Mouse (Mus musculus) 3134 (cell line): ENCODE data around the gene St5.
A peak's percentile ranks its signal among the peaks of the same experiment; 100 is the strongest.

ENCODE experiments used
- DNase-seq: peaks from one replicate; pipeline ENCODE4 v3.0.0-alpha.2; 2011; ENCODE audit warnings: low spot score; ENCODE audit not compliant: insufficient read length; ENCODE audit errors: extremely low read depth

St5 gene

DNA sequence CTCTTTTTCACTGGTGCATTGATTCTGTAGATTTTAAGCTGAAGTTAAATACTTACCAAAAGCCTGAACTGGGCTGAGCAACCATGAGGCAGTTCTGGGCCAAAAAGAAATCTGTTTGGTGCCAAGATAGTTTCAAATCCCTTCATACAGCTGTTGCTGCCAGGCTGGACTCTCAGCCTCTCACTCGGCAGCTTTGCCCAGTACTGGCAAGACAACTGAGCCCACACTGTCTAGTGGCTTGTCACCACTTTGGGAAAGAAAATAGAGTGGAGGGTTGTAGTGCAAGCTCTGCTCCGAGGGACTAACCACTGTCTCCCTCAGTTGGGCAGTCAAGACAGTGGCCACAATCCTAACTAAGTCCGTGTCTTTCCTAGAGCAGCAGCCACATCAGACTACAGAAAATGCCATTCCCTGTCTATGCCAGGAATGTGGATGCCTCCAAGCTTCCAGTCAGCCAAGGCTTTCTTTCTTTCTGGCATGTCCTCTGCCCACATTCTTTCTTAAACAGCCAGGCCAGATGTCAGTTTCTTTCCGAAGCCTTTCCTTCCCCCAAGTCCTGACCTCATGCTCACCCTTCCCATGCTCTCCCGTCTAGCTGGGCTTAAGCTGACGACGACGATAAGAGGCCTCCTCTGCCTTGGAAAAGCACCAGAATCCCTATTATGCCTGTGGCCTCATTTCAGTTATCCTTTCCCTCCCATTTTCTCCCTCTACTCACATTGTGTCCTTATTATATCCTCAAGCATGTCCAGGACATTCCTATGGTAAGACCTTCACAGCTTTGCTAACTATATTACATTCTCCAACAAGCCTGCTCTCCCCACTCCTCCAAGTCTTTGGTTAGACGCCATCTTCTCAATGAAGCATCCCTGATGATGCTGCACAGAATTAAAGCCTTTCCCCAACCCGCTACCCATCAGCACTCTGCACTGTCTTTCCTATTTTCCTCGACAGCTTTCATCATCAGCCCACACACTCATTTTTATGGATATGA lies 126.8 kb downstream of the St5 start:
- peak; percentile 72 for DNase-seq

DNA sequence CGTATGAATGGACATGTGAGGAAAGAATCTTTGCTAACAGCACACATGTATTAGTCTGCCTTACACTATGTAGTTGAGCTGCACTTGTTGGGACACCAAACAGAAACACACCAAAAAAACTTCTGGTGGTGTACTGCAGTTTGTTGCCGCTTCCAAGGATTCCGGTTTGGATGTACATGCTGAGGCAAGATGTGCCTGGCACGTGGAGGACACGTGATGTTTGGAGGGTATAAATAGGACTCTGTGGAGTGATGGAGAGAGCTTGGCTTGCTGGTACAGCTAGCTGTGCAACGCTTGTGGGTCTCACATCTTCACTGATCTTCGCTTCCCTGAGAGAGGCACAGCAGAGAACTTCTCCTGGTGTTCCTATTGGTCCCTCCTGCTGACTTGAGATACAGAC lies 129.2 kb downstream of the St5 start:
- no peak for DNase-seq

DNA sequence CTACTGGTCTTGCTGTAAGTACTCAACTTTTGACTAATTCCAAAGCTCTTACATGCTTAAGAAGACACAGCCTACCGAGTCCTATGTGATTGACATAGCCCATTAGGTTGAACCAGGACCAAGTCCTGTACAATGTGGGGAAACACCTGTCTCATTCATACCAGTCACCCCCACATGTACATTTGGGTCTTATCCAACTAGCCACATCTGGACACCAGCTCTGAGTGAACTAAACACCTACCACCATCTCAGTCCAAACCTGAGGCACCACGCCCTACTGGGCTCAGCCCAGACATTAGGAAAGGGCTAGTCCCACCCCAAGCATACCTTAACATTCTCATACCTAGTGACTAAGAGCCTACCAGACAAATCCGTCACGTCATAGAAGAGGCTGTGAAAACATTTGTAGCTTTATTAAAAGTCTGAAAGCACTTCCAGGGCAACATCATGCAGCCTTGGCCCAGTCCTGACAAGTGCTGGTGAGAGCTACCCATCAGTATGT lies 135.0 kb downstream of the St5 start:
- DNase-seq: no peak

DNA sequence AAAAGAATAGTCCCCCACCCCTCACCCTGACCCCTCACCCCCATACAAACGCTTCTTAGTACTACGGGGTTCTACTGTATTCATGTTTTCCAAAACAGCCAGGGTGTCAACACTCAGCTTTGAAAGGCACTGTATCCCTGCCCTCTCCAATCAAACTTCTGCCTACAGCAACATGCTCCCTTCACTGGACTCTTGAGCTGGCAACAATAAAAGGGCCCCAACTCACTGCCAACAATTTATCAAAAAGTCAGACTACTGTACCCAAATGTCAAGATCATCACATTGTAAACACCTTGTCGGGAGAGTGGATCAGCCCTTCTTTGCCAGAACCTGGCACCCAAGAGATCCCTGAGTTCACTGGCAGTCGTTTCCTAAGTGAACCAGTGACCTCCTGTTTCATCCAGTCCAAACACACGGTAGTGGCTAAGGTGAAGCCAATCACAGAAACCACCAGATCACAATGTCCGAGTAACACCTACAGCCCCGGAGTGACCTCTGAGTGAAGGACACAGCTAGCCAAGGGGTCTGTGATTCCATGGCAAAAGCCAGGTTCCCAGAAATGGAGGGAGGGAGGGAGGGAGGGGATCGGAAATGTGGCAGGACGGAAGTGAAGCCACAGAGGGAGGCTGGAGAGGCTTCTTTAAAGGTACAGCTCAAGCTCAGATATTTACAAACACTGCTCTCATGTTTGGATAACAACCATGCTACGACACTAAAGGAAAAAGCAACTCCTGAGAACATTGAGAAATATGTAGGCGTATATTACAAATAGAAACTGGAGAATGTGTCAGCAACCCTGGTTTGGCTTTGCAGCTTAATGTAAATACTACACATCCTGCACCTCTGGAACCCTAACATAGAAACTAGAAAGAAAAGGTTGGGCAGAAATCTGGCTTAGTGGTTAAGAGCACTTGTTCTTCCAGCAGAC lies 136.3 kb downstream of the St5 start:
- no peak for DNase-seq

DNA sequence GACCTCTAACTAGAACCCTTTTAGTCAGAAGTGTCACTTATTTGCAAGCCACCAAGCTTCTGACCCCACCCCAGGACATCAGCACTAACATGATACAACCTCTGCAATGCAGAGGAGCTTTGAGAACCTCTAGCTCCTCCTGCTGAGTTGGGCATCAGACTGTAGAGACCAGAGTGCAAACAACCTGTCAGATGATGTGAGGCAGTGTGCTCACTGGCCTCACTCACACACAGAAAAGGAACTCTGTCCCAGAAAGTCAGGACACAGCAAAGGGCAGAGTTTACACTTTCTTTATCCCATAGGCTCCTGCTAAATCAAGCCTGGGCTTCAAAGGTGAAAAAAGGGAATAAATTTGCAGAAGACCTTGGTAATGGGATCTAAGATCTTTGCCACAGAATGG lies 137.1 kb downstream of the St5 start:
- DNase-seq: no peak

DNA sequence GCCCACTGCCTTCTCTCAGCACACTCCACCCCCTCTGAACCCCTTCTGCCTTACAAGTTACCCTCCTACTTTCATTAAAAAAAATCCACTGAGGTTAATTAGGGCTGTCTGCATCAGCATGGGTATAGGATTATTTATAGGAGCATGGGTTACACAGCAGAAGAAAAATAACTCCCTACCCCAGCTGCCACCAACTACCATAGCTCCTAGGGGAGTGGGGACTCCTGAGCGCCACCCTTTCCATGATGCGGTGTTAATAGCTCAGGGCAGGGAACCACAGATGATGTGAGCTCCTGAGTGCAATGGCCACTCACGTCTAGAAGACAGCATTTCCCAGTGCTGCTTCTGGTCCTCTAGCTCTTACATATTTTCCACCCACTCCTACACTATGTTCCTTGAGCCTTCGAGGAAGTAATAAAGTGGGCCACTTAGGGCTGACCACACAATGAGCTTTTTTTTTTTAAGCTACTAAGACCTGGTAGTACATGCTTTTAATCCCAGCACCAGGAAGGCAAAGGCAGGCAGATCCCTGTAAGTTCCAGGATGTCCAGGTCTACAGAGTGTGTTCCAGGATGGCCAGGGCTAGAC lies 139.5 kb downstream of the St5 start:
- DNase-seq: no peak

DNA sequence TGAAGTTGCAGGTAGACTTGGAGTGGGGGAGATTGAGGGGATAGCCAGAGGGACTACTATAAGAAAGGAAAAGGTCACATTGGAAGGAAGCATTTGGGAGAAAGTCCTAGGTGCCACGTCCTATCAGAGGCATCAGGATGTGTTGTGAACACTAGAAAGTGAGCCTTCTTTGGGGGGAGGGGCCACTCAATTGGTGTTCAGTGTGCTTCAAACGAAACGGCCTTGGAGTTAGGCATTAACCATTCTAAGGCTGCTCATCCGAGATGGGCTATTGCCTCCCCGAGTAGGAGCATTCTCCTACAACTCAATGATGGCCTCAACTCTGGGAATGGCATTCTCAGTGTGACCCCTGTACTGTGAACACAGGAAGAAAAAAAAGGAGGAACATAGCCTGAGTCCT lies 140.7 kb downstream of the St5 start:
- no peak for DNase-seq

DNA sequence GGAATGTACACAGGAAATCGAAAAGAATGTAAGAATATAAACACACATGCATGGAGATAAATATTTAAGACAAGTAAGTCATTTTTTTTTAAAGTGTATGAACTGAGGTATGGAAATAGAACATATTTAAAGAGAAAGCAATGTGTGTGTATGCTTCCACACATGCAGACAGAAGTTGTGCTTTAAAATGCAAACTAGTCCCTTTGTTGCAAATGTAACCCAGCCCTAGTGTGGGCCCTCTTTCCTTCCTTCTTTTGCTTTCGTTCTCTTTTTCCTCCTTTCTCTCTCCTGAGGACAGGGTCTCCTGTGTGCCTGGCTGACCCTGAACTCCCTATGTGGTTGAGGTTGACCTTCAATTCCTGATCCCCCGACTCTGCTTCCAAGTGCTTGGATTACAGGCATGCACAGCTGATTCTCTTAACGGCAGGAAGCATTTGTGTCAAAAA lies 141.2 kb downstream of the St5 start:
- no peak for DNase-seq

DNA sequence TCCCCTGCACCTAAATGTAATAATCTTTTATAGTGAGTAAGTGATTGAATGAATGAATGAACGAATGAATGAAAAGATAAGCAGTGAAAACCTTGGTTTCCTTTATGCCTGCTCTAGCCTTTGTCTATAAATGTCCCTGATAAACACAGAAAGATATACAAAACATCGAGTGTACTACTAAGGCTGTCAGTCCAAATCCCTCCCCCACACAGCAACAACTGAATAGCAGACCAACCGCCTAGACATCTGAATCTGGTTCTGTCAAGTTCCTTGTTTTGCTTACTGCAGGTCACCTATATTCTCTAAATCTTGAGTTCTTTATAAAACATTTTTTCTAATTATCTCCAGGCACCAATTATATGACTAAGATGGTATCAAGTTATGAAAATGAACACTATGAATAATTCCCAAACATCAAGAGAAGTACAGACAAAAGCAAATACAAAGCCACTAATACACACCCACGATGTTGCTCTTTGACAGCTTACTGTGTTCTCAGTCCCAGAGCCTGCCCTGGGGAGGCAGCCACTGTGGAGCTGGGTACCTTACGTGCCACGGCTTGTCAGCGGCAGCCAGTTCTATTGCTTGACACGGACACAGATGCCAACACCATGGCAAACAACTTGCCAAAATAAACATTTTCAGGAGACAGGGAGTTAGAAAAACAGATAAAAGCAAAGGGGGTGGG lies 141.8 kb downstream of the St5 start:
- DNase-seq: peak; percentile 44

DNA sequence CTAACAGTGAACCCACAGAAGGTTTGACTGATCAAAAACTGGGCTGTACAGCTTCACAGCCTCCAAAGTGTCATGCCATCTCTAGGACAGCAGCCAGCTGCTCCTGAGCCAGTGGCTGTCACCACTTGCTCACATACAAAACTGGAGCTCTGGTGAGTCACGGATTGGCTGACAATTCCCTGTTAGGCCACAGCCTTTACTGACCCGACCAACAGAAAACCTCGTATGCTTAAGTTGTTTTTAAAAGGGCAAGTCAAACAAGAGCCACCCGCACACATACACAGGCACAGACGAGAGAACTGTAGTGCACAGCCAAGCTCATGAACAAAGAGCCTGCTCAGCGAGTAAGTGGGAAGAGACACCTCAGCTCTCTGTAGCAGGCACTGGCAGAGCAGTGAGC lies 143.9 kb downstream of the St5 start:
- peak; percentile 73 for DNase-seq

DNA sequence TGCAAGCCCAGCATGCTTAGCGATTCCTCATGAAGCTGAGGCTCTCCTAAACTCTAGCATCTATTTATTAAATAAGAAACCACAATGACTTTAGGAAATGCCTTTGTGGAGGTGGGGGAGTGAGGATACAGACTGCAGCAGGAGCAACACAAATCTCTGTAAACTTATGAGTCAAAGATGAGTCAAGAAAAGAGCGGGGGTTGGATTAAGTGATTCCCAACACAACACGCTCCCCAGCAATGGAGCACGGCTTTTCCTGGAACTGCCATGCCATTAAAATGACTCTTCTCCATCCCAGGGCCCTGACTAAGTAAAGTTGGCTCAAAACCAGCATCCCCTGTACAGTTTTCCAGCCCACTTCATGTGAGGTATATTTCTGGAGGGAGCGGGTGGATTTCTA lies 156.7 kb downstream of the St5 start:
- peak; percentile 70 for DNase-seq

DNA sequence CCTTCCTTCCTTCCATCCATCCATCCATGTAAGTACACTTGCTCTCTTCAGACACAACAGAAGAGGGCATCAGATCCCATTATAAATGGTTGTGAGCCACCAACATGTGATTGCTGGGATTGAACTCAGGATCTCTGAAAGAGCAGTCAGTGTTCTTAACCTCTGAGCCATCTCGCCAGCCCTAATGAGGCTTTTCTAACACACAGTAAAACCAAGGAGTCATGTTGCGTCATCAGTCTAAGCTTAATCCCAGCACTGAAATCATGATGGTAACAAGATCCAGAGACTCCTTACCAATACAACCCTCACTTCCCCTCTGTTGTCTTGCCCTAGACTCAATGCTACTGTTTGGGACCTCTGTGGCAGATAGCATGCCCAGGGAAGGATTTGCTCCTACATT lies 157.2 kb downstream of the St5 start:
- DNase-seq: peak; percentile 46

DNA sequence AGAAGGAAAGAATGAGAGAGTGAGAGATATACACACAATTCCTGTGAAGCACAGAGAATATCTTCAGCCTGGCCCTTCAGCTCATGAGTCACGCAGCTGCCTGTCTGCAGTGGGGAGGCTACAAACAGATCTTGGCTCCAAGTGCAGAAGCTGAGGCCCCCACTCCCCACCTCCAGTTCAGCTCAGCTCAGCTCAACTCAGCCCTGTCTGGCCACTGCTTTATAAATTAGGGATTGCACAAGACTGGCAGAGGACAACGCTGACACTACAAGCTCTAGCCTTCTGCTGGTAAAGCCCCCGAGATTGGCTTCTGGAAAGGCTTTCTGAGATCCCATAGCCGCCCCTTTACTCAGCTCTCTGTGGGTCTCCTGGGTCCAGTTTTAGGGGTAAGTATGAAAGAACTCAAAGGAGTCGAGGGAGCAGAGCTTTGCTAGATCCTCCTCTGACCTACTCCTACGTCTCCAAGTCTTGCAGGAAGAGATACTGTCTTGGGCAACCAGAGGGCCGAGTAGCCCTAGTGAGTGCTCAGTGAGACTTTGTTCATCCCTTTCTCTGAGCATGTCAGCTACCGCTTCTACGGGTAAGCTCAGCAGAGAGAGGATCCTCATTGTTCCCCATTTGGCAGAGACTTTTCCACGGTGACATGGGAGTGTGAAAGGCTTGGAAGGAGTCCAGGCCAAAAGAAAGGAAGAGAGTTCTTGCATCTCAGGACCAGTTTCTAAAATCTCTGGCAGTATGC lies 158.0 kb downstream of the St5 start:
- DNase-seq: peak; percentile 37

DNA sequence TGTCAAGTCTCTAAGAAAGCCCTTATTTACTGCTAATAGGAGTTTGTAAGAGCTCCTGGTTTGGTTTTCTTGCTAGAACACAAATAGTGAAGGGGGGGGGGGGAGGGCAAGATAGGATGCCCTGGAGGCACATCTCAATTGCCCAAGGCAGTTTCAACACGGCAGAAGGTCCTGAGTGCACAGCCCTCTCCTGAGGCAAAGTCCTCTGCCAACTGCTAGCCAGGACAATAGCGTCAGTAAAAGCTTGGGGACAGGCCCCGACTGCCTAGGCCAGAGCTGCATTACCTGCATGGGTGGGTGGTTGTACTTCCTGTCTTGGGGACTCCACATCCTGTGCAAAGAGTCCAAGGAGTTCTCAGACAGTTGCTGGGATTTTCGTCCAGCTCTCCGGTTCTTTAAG lies 158.6 kb downstream of the St5 start:
- DNase-seq: no peak

DNA sequence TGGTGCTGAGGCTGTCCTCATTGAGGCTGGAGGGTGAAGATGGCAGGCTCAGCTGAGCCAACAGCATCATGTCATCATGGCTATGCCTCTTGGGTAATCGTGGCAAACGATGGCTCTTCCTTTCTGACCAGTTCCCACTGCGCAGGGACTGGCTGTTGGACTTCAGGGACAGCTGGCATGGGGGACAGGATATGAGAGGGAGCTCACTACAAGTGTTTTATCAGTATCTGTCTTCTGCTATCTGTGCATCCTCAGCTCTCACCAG lies 161.1 kb downstream of the St5 start:
- DNase-seq: no peak

DNA sequence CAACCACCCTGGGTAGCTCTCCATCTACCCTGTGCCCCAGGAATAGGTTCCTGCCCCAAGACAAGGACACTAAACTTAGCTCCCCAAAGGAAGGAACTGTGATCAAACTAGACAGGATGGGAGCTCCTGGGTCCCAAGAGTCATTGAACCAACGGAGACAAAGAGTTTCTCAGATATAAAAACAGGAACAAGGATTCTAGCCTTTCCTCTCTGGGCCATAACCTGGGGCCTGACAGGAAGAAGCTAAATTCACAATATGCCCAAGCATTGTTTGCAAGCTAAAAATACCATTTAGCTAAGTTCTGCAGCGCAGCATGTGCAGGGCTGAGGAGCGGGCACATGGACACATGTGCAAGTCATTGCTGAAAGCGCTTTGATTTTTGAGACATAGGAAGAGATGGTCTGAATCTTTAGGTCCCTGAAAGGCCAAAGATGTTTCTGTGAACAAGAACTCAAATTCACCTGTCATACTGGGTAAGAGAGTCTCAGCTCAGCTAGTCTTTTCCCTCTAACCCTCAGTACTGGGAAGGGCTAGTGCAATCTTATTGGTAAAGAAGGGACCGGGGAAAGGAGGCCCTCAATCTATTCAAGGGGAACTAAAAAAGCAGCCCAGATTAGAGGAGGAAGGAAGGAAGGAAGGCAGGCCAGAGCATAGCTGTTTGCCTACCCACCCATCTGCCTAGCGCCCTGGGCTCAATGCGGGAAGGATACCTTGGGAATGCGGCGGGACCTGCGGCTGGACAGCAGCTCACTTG lies 161.6 kb downstream of the St5 start:
- no peak for DNase-seq

DNA sequence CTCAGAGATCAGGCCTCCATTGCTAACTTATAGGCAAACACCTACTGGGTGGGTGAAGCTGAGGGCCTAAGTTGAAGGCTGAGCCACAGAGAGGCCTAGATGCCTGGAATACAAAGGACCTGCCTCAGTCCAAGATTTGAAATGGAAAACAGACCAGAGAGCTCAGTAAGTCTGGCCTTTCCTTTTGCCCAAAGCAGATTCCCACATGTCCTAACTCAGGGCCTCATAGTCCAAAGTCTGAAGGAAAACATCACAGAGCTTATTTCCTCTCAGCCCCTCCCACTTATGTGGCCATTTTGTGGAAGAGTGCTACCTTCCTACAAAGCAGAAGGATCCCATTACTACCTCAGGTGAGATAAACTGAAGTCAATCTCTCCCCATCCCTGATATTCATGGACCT lies 162.5 kb downstream of the St5 start:
- no peak for DNase-seq

DNA sequence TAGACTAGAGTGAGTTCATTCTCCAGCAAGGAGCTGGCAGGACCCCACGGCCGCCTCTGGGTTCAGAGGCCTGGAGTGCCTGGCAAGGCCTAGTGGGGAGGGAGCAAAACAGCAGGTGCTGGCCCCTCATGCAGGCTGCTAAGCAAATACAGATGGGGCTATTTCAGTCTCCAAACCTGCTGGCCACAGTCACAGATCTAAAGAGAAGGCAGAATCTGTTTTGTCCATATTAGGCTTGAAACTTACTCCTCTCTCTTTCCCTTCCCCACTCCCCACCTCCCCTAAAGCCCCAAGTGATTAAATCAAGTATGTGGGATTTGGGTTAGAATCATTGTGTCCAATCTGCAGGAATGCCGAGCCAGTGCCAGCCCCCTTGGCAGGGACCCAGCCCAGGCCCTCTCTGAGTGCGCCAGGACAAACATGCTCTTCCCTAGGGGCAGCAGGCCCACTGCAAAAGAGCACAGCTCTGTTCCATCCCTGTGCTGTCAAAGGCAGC lies 166.9 kb downstream of the St5 start:
- peak; percentile 70 for DNase-seq

DNA sequence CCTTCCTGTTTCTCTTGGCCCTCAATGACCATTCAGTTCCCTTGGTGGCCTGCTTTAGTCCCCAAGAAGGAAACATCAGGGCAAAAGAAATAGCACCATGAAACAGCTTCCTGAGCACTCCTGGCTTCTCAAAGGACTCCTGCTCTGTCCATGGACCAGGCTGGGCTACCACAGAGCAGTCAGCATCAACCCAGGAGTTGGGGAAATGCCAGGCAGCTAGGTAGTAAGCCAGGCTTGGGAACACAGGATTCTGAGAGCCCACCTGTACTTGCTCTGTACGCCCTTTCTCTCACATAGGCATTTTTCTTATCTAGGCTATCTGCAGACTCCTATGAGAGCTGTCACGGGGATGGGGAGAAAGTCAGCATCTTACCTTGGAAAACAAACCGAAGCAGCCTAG lies 168.5 kb downstream of the St5 start:
- no peak for DNase-seq
